Mouse (Mus musculus): Measurements from ENCODE around the gene Abca17. TPM values are rescaled to one million over a fixed set of nuclear protein-coding genes. Genes with fewer than 3 reads are reported as not detected.
A peak's percentile ranks its signal among the peaks of the same experiment; 100 is the strongest.

The Abca17 gene
- polyA plus RNA-seq, 1 experiment from 2014 or later: not detected

DNA sequence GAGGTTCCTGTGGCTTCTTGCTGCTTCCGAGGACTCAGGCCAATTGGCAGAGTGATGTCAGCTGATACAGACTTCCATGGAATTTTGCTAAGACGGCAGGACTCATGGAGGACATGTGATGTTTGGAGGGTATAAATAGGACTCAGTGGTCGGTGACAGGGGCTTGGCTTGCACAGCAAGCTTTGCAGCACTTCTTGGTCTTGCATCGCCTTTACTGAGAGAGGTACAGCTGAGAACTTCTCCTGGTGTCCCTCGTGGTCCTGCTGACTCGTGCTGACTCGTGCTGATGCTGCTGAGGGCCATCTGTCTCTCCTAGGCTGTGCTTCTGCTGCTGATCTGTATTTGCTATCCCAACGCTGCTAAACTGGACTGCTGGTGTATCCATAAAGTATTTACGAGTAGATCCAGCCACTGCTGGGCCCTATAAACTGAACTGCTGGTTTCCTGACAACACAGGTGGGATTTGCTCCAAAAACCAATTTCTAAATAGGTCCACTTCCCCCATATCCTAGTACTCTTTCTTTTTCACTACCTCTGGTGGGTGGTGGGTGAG lies 67.5 kb downstream of the Abca17 start:
- Histone ChIP-seq H3K27ac (ENCODE audit: low read depth) (no peak overlapping the region), H3K4me3 (ENCODE audit: low read depth, low read length) (no peak overlapping the region), H3K4me2 (ENCODE audit: low read depth, low read length) (no peak overlapping the region), H3K36me3 (replicated peaks; ENCODE audit: insufficient read depth, low read length) (no peaks in the 10 kb centered on the region), H3K9ac (replicated peaks) (no peak overlapping the region), H3K27me3 (ENCODE audit: insufficient read depth, low read length) (no peaks in the 10 kb centered on the region), H3K4me1 (ENCODE audit: insufficient read depth) (no peaks in the 10 kb centered on the region), H3K9me3 (ENCODE audit: low read length) (no peaks in the 10 kb centered on the region)
- TF ChIP-seq CTCF (IDR thresholded peaks at IDR 0.05; ENCODE audit: low read depth) (no peak), EP300 (IDR thresholded peaks at IDR 0.05; ENCODE audit: low read depth) (no peak)
- ATAC-seq: no peak
- WGBS (ENCODE audit: insufficient replicate concordance): 55% methylated on average over 9 of the region's 9 CpGs
- DNase-seq: no peak

DNA sequence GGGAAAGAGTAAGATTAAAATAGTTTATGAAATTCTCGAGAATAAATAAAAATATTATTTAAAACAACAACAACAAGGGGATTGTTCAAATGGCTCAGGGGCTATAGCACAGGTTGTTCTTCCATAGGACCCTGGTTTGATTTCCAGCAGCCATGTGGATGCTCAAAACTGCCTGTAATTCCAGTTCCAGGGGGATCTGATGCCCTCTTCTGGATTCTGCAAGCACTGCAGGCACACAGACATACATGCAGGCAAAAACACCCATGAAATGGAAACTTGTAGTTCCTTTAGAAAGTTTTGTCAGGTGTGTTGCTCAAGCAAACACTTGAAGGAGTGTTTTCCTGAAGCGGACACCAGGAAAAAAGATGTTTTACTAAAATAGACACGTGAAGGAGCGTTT lies 68.2 kb downstream of the Abca17 start:
- DNase-seq: no peak
- peak; percentile 56 for TF ChIP-seq CTCF (IDR thresholded peaks at IDR 0.05; ENCODE audit: low read depth)
- no peak for TF ChIP-seq EP300 (IDR thresholded peaks at IDR 0.05; ENCODE audit: low read depth)
- H3K27me3 ChIP-seq (ENCODE audit: insufficient read depth, low read length): no peaks in the 10 kb centered on the region

DNA sequence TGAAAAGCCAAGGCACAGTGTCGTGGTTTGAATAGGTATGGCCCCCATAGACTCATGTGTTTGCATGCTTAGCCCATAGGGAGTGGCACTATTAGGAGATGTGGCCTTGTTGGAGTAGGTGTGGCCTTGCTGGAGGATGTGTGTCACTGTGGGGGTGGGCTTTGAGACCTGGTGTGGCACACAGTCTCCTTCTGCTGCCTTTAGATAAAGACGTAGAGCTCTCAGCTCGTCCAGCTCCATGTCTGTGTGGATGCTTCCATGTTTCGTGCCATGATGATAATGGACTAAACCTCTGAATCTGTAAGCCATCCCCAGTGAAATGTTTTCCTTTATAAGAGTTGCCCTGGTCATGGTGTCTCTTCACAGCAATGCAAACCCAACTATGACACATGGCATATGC lies 71.0 kb downstream of the Abca17 start:
- no peak overlapping the region for H3K27ac ChIP-seq (ENCODE audit: low read depth)
- no peak overlapping the region for H3K4me2 ChIP-seq (ENCODE audit: low read depth, low read length)
- H3K4me1 ChIP-seq (ENCODE audit: insufficient read depth): no peaks in the 10 kb centered on the region
- no peak for DNase-seq
- 66% methylated on average over 4 of the region's 4 CpGs for WGBS (ENCODE audit: insufficient replicate concordance)
- no peaks in the 10 kb centered on the region for H3K27me3 ChIP-seq (ENCODE audit: insufficient read depth, low read length)
- H3K36me3 ChIP-seq (replicated peaks; ENCODE audit: insufficient read depth, low read length): no peaks in the 10 kb centered on the region
- no peak for ATAC-seq
- peaks cover 11% of the 10 kb centered on the region for H3K9me3 ChIP-seq (ENCODE audit: low read length)
- TF ChIP-seq CTCF (IDR thresholded peaks at IDR 0.05; ENCODE audit: low read depth) (no peak), EP300 (IDR thresholded peaks at IDR 0.05; ENCODE audit: low read depth) (no peak)
- no peak overlapping the region for H3K4me3 ChIP-seq (ENCODE audit: low read depth, low read length)
- H3K9ac ChIP-seq (replicated peaks): no peak overlapping the region

More for the DNA sequence above, 68.2 kb downstream of the Abca17 start:
- no peak overlapping the region for H3K4me3 ChIP-seq (ENCODE audit: low read depth, low read length)
- no peaks in the 10 kb centered on the region for H3K4me1 ChIP-seq (ENCODE audit: insufficient read depth)
- no peak overlapping the region for H3K27ac ChIP-seq (ENCODE audit: low read depth)
- no peak overlapping the region for H3K9ac ChIP-seq (replicated peaks)
- H3K9me3 ChIP-seq (ENCODE audit: low read length): peaks cover 3% of the 10 kb centered on the region
- WGBS (ENCODE audit: insufficient replicate concordance): 71% methylated on average over 4 of the region's 4 CpGs
- no peak for ATAC-seq
- no peak overlapping the region for H3K4me2 ChIP-seq (ENCODE audit: low read depth, low read length)
- no peaks in the 10 kb centered on the region for H3K36me3 ChIP-seq (replicated peaks; ENCODE audit: insufficient read depth, low read length)

DNA sequence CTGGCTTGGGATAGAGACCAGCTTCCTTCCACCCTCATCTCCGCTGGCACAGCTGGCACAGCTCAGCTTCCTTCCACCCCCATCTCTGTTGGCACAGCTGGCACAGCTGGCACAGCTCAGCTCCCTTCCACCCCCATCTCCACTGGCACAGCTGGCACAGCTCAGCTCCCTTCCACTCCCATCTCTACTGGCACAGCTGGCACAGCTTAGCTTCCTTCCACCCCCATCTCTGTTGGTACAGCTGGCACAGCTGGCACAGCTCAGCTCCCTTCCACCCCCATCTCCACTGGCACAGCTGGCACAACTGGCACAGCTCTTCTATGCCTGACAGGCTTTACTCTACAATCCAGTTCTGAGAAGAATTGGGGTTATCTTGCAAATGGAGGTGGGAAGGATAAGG lies 83.7 kb downstream of the Abca17 start:
- H3K4me3 ChIP-seq (ENCODE audit: low read depth, low read length): no peak overlapping the region
- no peaks in the 10 kb centered on the region for H3K27me3 ChIP-seq (ENCODE audit: insufficient read depth, low read length)
- H3K36me3 ChIP-seq (replicated peaks; ENCODE audit: insufficient read depth, low read length): no peaks in the 10 kb centered on the region
- no peak for ATAC-seq
- WGBS (ENCODE audit: insufficient replicate concordance): 80% methylated on average over 1 of the region's 1 CpGs
- no peak overlapping the region for H3K27ac ChIP-seq (ENCODE audit: low read depth)
- no peak for TF ChIP-seq EP300 (IDR thresholded peaks at IDR 0.05; ENCODE audit: low read depth)
- TF ChIP-seq CTCF (IDR thresholded peaks at IDR 0.05; ENCODE audit: low read depth): no peak
- H3K9me3 ChIP-seq (ENCODE audit: low read length): no peaks in the 10 kb centered on the region
- H3K9ac ChIP-seq (replicated peaks): no peak overlapping the region
- H3K4me1 ChIP-seq (ENCODE audit: insufficient read depth): no peaks in the 10 kb centered on the region
- H3K4me2 ChIP-seq (ENCODE audit: low read depth, low read length): no peak overlapping the region
- no peak for DNase-seq

DNA sequence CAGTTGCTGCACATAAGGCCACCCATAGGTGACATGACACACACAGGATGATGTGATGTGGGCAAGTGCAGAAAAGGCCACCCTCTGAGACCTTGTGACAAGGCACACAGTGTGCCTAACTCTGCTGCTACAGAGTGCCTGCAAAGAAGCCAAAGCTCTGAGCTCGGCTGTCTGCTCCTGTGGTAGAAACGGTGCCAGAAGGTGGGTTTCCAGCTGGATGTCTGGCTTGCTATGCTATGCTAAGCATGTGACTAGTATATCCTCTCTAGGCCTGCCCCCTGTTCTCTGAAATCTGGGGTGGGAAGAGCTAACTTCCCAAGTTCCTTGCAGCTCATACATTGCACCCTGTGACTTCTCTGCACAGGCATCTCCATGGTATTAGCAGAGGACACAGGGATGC lies 86.1 kb downstream of the Abca17 start:
- no peak overlapping the region for H3K9ac ChIP-seq (replicated peaks)
- no peaks in the 10 kb centered on the region for H3K36me3 ChIP-seq (replicated peaks; ENCODE audit: insufficient read depth, low read length)
- no peak for DNase-seq
- no peaks in the 10 kb centered on the region for H3K9me3 ChIP-seq (ENCODE audit: low read length)
- no peaks in the 10 kb centered on the region for H3K27me3 ChIP-seq (ENCODE audit: insufficient read depth, low read length)
- TF ChIP-seq CTCF (IDR thresholded peaks at IDR 0.05; ENCODE audit: low read depth): no peak
- no peak for TF ChIP-seq EP300 (IDR thresholded peaks at IDR 0.05; ENCODE audit: low read depth)
- H3K4me1 ChIP-seq (ENCODE audit: insufficient read depth): no peaks in the 10 kb centered on the region
- WGBS (ENCODE audit: insufficient replicate concordance): 62% methylated on average over 2 of the region's 2 CpGs
- H3K4me3 ChIP-seq (ENCODE audit: low read depth, low read length): no peak overlapping the region
- no peak overlapping the region for H3K27ac ChIP-seq (ENCODE audit: low read depth)
- H3K4me2 ChIP-seq (ENCODE audit: low read depth, low read length): no peak overlapping the region
- ATAC-seq: no peak

DNA sequence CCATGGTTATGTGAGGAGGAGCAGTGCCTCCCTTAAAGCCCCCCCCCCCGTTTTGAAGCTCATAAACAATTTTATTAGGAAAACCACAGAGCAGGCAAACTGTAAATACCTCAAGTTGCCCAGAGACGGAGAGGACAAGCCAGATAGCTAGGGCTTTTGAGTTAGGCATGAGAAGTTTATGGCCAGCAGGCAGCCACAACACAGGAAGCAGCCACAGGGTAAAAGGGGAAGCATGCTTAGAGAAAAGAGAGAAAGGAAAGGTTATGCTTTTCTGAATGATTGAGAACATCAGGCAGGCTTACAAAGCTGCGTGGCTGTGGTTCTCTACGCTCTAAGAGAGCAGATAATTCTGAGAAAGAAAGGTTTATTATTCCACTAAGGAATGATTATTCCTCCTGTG lies 90.4 kb downstream of the Abca17 start:
- Histone ChIP-seq H3K4me1 (ENCODE audit: insufficient read depth) (no peaks in the 10 kb centered on the region; the same call in 1 of the 2 replicates), H3K27ac (ENCODE audit: low read depth) (no peak overlapping the region), H3K4me2 (ENCODE audit: low read depth, low read length) (no peak overlapping the region), H3K4me3 (ENCODE audit: low read depth, low read length) (no peak overlapping the region), H3K36me3 (replicated peaks; ENCODE audit: insufficient read depth, low read length) (no peaks in the 10 kb centered on the region), H3K9me3 (ENCODE audit: low read length) (no peaks in the 10 kb centered on the region), H3K9ac (replicated peaks) (no peak overlapping the region), H3K27me3 (ENCODE audit: insufficient read depth, low read length) (no peaks in the 10 kb centered on the region)
- no peak for DNase-seq
- 37% methylated on average over 4 of the region's 4 CpGs for WGBS (ENCODE audit: insufficient replicate concordance)
- no peak for ATAC-seq
- TF ChIP-seq CTCF (IDR thresholded peaks at IDR 0.05; ENCODE audit: low read depth) (no peak), EP300 (IDR thresholded peaks at IDR 0.05; ENCODE audit: low read depth) (no peak)

DNA sequence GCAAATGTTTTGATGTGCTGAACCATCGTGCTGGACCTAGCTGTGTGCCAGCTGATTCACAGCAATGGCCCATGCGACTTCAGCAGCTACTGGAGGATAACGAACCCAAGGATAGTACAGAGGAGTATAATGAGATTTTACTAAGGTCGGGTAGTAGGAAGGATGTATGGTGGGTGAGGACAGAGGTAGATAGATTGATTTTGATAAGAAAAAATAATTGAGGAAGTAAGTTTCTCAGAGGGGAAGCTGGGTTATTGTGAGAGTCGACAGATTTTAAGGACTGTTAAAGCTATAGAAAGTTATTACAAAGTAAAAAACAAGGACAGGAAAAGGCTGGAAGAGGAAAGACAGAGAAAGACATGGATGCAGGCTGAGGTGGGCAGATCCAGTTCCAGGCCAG lies 91.2 kb downstream of the Abca17 start:
- WGBS (ENCODE audit: insufficient replicate concordance): 34% methylated on average over 5 of the region's 5 CpGs
- H3K36me3 ChIP-seq (replicated peaks; ENCODE audit: insufficient read depth, low read length): no peaks in the 10 kb centered on the region

More for the DNA sequence above, 91.2 kb downstream of the Abca17 start:
- no peak overlapping the region for H3K9ac ChIP-seq (replicated peaks)
- H3K4me3 ChIP-seq (ENCODE audit: low read depth, low read length): no peak overlapping the region
- no peaks in the 10 kb centered on the region; the same call in 1 of the 2 replicates for H3K4me1 ChIP-seq (ENCODE audit: insufficient read depth)
- H3K9me3 ChIP-seq (ENCODE audit: low read length): no peaks in the 10 kb centered on the region
- H3K4me2 ChIP-seq (ENCODE audit: low read depth, low read length): no peak overlapping the region
- no peak overlapping the region for H3K27ac ChIP-seq (ENCODE audit: low read depth)
- TF ChIP-seq CTCF (IDR thresholded peaks at IDR 0.05; ENCODE audit: low read depth) (no peak), EP300 (IDR thresholded peaks at IDR 0.05; ENCODE audit: low read depth) (no peak)
- ATAC-seq (no peak), DNase-seq (no peak)
- no peaks in the 10 kb centered on the region for H3K27me3 ChIP-seq (ENCODE audit: insufficient read depth, low read length)

Measured in liver, postnatal 0 days (tissue).